Mouse (Mus musculus) adrenal gland, adult 18-20 months (tissue): Measurements from ENCODE around the gene Rasal2. TPM values are rescaled to one million over a fixed set of nuclear protein-coding genes. Genes with fewer than 3 reads are reported as not detected.
A peak's percentile ranks its signal among the peaks of the same experiment; 100 is the strongest.

Experiments
- DNase-seq, 2 experiments: peaks; one replicate each; pipeline ENCODE4 v3.0.0; 2021 to 2022; ENCODE audit warnings: low spot score in 2 of 2
- total RNA-seq, 2 experiments: library from RNA; stranded (reverse); gene quantifications; 1 replicate in 1 of 2; 2 replicates in 1 of 2; pipeline ENCODE4 v1.2.3; 2021

The Rasal2 gene
- total RNA-seq, 2 experiments from 2014 or later, result 12.9 to 14.8 TPM

DNA sequence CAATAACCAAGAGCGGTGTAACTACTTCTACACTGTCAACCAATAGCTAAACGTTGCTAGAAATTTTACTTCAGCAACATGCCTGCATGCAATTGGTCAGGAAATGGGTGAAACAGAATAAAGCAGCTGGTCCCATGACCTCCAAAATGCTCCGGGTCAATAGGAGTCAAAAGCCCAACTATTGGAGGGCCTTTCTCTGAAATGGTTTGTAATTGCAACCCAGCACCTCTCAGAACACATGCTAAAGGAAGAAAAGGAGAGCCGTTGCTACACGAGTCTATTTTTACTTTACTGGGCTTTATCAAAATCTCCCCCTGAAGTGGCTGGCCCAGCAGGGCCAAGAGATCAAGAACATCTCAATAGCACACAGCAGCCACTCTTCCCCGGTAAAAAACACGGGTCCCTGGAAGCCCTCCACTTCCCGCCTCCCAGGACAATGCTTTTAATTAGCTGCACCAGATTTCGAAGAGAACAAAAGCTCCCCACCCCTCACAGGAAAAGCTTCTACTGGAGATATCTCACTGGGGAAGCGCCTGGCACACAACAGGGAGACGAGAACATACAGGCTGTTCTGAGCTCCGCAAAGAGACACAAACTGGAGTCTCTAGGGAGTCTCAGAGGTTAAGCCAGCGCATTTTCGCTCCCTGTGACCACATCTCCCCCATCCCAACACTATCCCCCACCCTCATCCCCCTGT, 30.8 kb upstream of the Rasal2 start:
- peak in 1 of 2 experiments; percentile 26 for DNase-seq

DNA sequence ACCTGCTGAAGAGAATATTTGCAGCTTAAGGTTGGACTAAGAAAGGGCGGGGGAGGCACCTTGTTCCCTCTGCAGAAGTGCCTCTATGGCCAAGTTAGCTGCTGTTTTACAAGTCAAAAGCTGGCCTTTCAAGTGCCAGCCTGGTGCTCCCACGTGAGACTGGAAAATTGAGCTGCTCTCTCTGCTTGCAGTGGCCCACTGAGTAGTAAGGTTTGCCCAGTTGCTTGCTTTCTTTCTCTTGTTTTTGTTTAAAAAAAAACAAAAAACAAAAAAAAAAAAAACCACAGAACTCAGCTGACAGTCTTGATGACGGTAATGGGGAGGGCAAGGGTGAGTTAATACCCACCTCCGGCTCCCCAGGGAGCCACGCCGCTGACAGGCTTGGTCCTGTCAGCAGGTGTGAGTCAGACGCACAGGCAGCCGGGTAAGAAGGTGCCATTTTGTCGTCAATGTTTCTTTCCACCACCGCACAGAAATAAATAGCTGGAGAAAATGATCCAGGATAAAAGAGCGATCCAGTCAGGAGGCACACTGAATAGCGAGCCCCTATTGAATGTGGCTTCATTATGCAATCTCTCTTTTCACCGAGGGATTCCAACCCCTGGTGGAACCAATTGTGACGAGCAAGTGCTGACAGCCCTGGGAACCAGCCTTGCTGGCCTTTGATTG, 27.7 kb upstream of the Rasal2 start:
- DNase-seq, result no peak

DNA sequence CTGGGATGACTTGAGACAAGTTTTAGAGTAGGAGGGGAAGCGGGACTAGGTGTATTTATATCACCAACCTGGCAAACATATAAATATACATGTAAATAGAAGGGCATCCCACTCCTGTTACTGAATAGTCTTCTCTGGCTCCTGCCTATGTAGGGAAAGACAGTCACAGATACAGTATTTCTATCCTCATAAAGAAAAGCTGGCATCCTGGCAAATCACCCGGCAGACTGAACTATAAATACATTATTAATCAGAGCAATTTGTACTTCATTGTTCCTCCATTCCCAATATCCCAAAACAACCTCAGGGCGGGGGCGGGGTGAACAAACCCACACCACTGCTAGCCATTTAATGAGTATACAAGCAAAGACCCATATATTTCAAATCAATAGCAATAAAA, 26.7 kb upstream of the Rasal2 start:
- no peak for DNase-seq

- DNase-seq, result no peak
Measured at GRCm38 (mm10) chr1:157438290-157438689, 25.9 kb upstream of the Rasal2 start.

DNA sequence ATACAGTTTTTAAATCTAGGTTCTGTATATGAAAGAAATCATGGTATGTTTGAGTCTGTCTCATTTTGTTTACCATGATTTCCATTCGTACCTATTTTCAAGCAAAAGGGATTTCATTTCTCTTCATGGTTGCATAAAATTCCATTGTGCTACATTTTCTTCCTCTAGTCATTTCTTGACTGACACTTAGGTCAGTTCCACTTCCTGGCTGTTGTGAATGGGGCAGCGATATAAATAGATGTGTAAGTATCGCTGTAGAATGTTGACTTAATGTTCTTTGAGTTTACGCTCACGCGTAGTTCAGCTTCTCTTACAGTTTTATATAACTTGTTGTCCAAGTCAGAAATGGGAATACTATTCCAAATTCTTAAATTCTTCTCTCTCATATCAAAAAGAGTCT, 23.5 kb upstream of the Rasal2 start:
- no peak for DNase-seq

DNA sequence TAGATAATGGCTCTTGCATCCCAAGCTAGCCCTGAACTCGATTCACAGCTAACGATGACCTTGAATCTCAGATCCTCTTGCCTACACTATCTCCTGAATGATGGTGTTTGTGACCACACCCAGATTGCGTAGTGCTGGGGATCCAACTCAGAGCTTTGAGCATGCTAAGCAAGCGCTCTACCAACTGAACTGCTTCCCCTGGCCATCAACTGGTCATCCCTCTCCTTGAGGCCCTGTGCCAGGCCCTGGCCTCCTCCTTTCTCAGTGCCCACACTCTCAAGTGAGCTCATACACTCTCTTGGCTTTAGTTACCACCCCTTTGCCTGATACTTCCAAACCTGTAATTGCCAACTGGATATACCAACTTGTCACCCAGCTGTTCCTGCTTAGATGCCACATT, 22.0 kb upstream of the Rasal2 start:
- DNase-seq, result no peak

- DNase-seq, result no peak
Measured at GRCm38 (mm10) chr1:157433316-157433715, 20.9 kb upstream of the Rasal2 start.

- DNase-seq, result no peak
Measured at GRCm38 (mm10) chr1:157428366-157428765, 16.0 kb upstream of the Rasal2 start.

DNA sequence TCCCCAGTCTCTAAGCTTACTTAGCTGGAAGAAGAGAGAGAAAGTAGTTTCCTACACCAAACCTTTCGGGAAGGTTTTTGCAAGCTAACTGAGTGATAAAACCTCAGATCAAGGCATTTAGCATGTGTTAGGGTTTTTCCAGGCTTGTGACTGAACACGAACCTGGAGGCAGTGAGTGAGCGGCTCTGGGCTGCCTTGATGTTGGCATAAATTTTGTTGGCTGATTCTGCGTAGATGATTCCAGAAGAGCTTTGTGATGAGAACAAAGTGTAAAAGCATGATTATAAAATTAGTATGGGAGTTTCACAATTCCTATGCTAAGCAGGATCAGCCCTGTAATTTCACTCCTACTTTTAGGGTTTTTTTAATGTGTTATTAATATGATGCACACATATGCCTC, 15.2 kb upstream of the Rasal2 start:
- no peak for DNase-seq

DNA sequence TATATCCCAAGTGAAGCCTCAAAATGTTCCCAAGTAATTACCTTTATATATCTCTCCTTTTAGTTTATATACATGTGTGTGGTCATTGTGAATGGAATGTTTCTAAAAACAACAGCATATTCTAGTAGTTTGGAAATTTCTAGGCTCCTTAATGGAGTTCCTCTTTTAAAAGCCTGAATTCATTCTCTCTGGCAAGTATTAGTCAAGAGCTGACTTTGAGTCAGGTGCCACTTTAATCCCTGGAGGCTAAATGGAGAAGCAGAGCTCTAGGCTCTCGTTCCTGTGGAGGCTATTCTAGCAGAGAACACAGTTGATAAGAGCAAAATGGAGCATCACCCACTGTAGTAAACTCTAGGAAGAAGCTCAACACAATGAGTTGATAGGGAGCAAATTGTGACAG, 14.5 kb upstream of the Rasal2 start:
- DNase-seq, result no peak

- no peak for DNase-seq
Measured at GRCm38 (mm10) chr1:157425741-157426427, 13.5 kb upstream of the Rasal2 start.

DNA sequence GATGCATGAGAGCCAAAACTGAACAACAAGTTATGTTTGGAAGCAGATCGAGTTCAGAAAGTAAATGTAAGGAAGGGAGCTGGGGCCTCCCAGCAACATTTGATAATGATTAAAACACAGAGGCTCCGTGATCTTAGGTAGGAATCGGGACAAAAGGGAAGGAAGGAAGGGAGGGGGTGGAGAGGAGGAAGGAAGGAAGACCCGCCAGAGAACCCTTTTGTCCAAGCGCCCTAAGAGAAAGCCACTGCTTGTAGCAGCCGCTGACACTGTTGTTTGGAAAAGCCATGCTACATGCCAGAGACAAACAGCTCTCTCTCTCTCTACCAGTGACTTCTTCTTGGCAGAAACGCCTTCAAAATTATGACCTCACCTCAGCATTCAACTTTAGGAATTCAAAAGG, 5.5 kb upstream of the Rasal2 start:
- no peak for DNase-seq

DNA sequence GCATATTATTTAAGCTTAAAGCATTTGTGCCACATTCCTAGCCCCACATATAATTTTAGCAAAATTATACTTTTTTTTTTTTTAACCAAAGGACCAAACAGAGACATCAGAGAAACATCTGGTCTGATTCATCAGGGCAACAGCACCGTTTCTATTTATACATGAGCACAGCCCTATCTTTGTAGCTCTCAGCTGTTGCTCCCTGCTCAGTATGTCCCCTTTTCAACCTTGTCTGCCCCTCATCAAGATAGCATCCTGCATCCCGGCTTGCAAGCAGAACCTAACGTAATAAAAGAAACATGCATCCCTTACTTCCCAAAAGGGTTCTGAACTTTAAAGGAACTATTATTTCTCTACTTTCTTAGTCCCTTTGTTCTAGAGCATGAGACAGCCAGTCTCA, 5.0 kb upstream of the Rasal2 start:
- no peak for DNase-seq

DNA sequence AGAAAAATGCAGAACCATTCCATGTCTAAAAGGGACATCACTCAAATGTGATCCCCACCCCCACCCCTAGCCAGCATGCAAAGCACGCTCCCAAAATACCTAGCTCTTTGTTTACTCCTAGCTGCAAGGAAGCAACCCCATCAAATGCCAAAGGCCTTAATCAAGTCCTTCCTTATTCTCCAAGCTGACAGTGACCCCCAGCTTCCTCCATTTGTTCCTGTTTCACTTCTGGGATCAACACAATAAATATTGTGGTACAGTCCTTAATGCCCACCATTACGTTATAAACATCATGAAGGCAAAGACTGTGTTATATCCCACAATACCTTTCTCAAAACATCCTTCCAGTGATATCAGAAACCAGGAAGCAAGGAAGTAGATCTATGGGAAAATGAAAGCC, 4.2 kb upstream of the Rasal2 start:
- DNase-seq, result no peak

DNA sequence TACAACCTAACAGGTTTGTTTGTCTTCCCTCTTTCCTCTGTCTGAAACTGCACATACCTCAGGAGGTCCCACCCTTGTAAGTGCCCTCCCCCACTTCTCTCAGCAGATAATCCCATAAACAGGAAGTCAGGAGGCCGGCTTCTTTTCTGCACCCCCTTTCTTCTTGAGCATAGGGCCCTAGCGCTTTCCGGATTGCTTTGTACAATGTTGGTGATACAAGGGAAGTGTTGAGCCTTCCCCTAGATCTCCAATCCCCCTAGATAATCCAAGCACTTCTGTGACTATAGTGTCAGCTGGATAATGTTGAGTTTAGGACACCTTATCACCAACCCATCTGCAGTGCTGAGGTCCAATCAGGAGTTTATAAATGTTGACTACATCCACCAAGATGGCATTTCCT, 3.4 kb upstream of the Rasal2 start:
- DNase-seq, result no peak

GRCm38 (mm10) chr1:157411711-157412380, 549 bp downstream of the Rasal2 start:
- DNase-seq, result peak; percentile 73 to 74

GRCm38 (mm10) chr1:157411341-157411710, 1.1 kb downstream of the Rasal2 start:
- no peak for DNase-seq

- DNase-seq, result no peak
Measured at GRCm38 (mm10) chr1:157410937-157411336, 1.5 kb downstream of the Rasal2 start.

DNA sequence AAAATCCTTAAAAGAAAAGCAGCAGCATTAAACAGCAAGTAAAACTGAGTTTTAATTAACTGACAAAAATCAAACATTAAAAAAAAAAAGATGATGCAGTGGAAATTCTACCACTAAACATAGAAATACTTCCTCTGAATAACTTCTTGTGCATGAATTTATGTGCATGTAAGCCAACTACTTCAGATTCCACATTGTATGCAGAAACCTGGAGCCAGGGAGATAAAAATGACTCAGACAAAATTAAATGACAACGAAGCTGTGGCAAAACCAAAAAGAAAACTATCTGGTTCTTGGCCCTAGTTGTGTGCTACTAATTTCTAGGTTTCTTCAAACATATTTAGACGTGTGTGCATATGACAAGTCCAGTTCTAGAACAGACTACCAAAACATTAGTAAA, 2.7 kb downstream of the Rasal2 start:
- DNase-seq, result no peak

DNA sequence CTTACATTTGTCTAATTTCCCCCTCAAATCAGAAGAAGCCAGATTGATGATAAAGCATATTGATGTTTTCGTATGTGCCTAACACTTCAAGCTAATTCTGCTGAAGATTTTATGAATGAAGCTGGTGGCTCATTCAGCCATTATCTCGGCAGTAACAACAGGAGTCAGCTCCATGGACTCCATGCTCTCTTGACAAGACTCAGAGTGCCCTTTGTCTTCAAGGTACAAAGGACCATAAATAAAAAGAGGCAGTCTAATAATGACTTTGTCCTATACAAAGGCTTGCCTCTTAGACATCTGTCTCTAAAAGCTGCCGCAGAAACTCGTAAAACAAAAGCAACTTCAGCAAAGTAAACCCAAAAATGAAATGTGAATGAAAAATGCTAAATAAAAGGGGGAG, 24.4 kb downstream of the Rasal2 start:
- DNase-seq, result no peak

GRCm38 (mm10) chr1:157380694-157381093, 31.7 kb downstream of the Rasal2 start:
- DNase-seq, result no peak

DNA sequence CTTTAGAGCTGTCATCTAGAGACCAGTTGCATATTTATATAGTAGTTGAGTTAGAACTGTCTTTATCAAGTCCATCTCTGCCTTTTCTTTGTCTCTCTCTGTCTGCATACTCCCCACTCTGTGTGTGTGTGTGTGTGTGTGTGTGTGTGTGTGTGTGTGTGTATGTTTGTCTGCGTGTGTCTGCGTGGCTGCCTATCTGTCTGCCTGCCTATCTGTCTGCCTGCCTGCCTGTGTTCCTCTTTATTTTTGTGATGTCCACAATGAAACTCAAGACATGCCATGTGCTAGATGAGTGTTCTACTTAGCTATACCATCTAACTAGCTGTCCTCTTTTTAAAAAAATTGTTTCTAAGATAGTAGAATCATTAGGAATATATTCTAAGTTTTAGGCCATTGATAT, 42.0 kb downstream of the Rasal2 start:
- no peak for DNase-seq
